Comparison of ENCODE assay signal across 8 mouse cellular contexts in the genomic region with DNA sequence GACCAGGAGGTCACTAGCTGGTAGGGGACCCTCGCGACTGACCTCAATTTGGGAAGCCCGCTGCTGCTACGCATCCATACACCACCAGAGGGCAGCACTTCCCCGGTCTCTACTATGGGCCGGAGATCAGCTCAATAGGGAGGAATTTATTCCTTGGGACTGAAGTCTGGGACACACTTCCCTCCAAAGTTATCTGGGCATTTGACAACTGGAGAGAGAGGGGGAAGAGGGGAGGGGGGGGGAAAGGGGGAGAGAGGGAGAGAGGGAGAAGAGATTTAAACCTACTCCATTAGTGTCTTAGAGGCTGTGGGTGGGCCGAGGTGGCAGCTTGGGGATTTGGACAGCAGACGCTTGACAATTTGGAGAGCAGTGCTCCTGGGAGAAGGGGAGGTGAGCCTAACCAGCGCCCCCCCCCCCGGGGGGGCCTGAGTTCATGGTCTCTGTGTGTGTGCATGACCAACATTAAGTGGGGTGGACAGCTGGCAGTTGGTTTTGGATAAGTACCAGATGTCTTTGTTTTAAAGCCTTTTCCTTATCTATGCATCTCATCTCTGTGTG. TPM values are rescaled to one million over a fixed set of nuclear protein-coding genes. Genes with fewer than 3 reads are reported as not detected.
DNase-seq lines count a peak whose midpoint lies in the region; ATAC-seq and TF ChIP-seq lines count a peak whose summit lies in the region.

No protein-coding gene starts in this region.

- H3K4me3 ChIP-seq in CH12.LX (replicated peaks in 1 of 3; ENCODE audit: low read depth in 2 of 3, low read length in 2 of 3, poor library complexity in 1 of 3): no peak overlapping the region
- H3K4me3 ChIP-seq in embryonic facial prominence, embryonic 12.5 days: no peak overlapping the region
- H3K4me3 ChIP-seq in heart, embryonic 15.5 days: no peak overlapping the region

- TF ChIP-seq RAD21 in CH12.LX (IDR thresholded peaks at IDR 0.05; ENCODE audit: low read depth, low read length): peak; percentile 74

- dilution Hi-C loops in CH12.LX (cut with MboI; ENCODE audit: extremely low pct_ligation_motif_present, extremely low pct_unique_long_range_greater_than_20kb, low sequenced_read_pairs): no loop called here

- WGBS in embryonic facial prominence, embryonic 12.5 days: 5% methylated on average over 10 of the region's 10 CpGs
- WGBS in heart, embryonic 15.5 days: 3% methylated on average over 10 of the region's 10 CpGs

- no peak overlapping the region for H3K9ac ChIP-seq in CH12.LX (ENCODE audit: insufficient read depth, low read depth)
- H3K9ac ChIP-seq in embryonic facial prominence, embryonic 12.5 days: no peak overlapping the region
- H3K9ac ChIP-seq in heart, embryonic 15.5 days: no peak overlapping the region

- no peaks in the 10 kb centered on the region for H3K36me3 ChIP-seq in CH12.LX (replicated peaks in 1 of 2; ENCODE audit: control insufficient read depth in 1 of 2, insufficient read depth in 1 of 2, low read length in 1 of 2)
- H3K36me3 ChIP-seq in embryonic facial prominence, embryonic 12.5 days: no peaks in the 10 kb centered on the region
- no peaks in the 10 kb centered on the region for H3K36me3 ChIP-seq in heart, embryonic 15.5 days

- peaks cover 11 to 23% of the 10 kb centered on the region in 2 experiments for H3K4me1 ChIP-seq in CH12.LX (ENCODE audit: control insufficient read depth in 1 of 2, insufficient read depth in 2 of 2)
- peaks cover 6% of the 10 kb centered on the region for H3K4me1 ChIP-seq in embryonic facial prominence, embryonic 12.5 days
- H3K4me1 ChIP-seq in heart, embryonic 15.5 days (replicated peaks): peaks cover 18% of the 10 kb centered on the region

- H3K4me2 ChIP-seq in CH12.LX (ENCODE audit: insufficient read depth, low read depth, poor library complexity, severe bottlenecking): no peak overlapping the region
- H3K4me2 ChIP-seq in embryonic facial prominence, embryonic 12.5 days (replicated peaks): no peak overlapping the region
- no peak overlapping the region for H3K4me2 ChIP-seq in heart, embryonic 15.5 days

- no peak for TF ChIP-seq EP300 in CH12.LX (IDR thresholded peaks at IDR 0.05; ENCODE audit: low read length)

- no peaks in the 10 kb centered on the region for H3K79me2 ChIP-seq in CH12.LX (replicated peaks; ENCODE audit: control insufficient read depth, extremely low read depth, insufficient read depth, poor library complexity, severe bottlenecking)

- peak; percentile 77 for TF ChIP-seq CTCF in CH12.LX (conservative IDR thresholded peaks at IDR 0.05 in 1 of 2, IDR thresholded peaks at IDR 0.05 in 1 of 2; ENCODE audit: low read depth in 2 of 2, low read length in 2 of 2)

- peaks cover 4% of the 10 kb centered on the region for H3K9me3 ChIP-seq in CH12.LX (replicated peaks; ENCODE audit: low read length)
- no peaks in the 10 kb centered on the region for H3K9me3 ChIP-seq in embryonic facial prominence, embryonic 12.5 days
- no peaks in the 10 kb centered on the region for H3K9me3 ChIP-seq in heart, embryonic 15.5 days (replicated peaks)

- peak; percentile 19 for DNase-seq in CH12.LX (ENCODE audit: extremely low read depth)
- peak; percentile 12 for DNase-seq in adrenal gland, adult 8-10 months
- peak; percentile 37 for DNase-seq in layer of hippocampus, adult 9-10 months (ENCODE audit: low spot score)
- DNase-seq in lung, postnatal 14 days: peak; percentile 80
- peak; percentile 64 for DNase-seq in right cerebral cortex, postnatal 14 days
- DNase-seq in yolk sac, embryonic 10.5 days (ENCODE audit: low spot score): peak; percentile 46

- H3K27ac ChIP-seq in CH12.LX (ENCODE audit: insufficient read depth, low read depth): no peak overlapping the region
- H3K27ac ChIP-seq in embryonic facial prominence, embryonic 12.5 days: no peak overlapping the region
- no peak overlapping the region for H3K27ac ChIP-seq in heart, embryonic 15.5 days

- H3K27me3 ChIP-seq in CH12.LX (replicated peaks): peaks cover 70% of the 10 kb centered on the region
- no peaks in the 10 kb centered on the region for H3K27me3 ChIP-seq in embryonic facial prominence, embryonic 12.5 days
- no peaks in the 10 kb centered on the region for H3K27me3 ChIP-seq in heart, embryonic 15.5 days

- in situ Hi-C loops in CH12.LX (cut with MboI; ENCODE audit: low pct_ligation_motif_present, low pct_unique_long_range_greater_than_20kb, low sequenced_read_pairs): loop anchor here (10.0 kb wide), 1 partner anchor 213 kb away; no protein-coding TSS in a partner anchor

- peak; percentile 57; the same call in 1 of the 2 replicates for ATAC-seq in embryonic facial prominence, embryonic 12.5 days (ENCODE audit: insufficient number of reproducible peaks, insufficient read depth, low FRiP score, low TSS enrichment)
- peak; percentile 22; the same call in 1 of the 2 replicates for ATAC-seq in heart, embryonic 15.5 days (replicated peaks; ENCODE audit: insufficient number of reproducible peaks, insufficient read depth, low FRiP score, low read depth)

- no peak for TF ChIP-seq POLR2A in CH12.LX (IDR thresholded peaks at IDR 0.05; ENCODE audit: low read depth, low read length)

TF ChIP-seq in CH12.LX, 34 proteins besides CTCF, POLR2A, EP300 and RAD21:
- TF ChIP-seq SMC3 (IDR thresholded peaks at IDR 0.05; ENCODE audit: low read depth, low read length) (peak; percentile 79), IRF4 (IDR thresholded peaks at IDR 0.05; ENCODE audit: low read depth, low read length) (0 out of 2 replicates have a peak, but pooled peaks have one; percentile 11), ZC3H11A (IDR thresholded peaks at IDR 0.05; ENCODE audit: low read depth, low read length) (peak; percentile 26; the same call in 1 of the 2 replicates), ETS1 (conservative IDR thresholded peaks at IDR 0.05; ENCODE audit: low read depth, low read length) (no peak), USF2 (conservative IDR thresholded peaks at IDR 0.05; ENCODE audit: low read depth, low read length) (no peak), MEF2A (IDR thresholded peaks at IDR 0.05; ENCODE audit: borderline replicate concordance, low read depth, low read length) (no peak), TCF12 (IDR thresholded peaks at IDR 0.05; ENCODE audit: low read depth, low read length) (no peak), ZMIZ1 (IDR thresholded peaks at IDR 0.05; ENCODE audit: low read depth, low read length) (no peak)

RNA-seq across cellular contexts. Expression of gene Gtsf1l, which starts 14.1 kb away (rescaled TPM):
- total RNA-seq in CH12.LX (2012; rRNA removed): not detected in 2 replicates
- total RNA-seq in CH12.LX (2014; rRNA removed): not detected in 2 replicates
- polyA plus RNA-seq in CH12.LX (2012; ENCODE audit: insufficient read length, low read depth): not detected in 2 replicates
- total RNA-seq in adrenal gland, adult 8-10 months (2022): not detected
- not detected in 2 replicates for polyA plus RNA-seq in embryonic facial prominence, embryonic 12.5 days (2016; fragmentation: Nextera tagmentation; extraction: Ambion mirVana)
- polyA plus RNA-seq in heart, embryonic 15.5 days (2015; fragmentation: Nextera tagmentation; extraction: Ambion mirVana): not detected in 2 replicates

RNA-seq across cellular contexts. Expression of gene Mybl2, which starts 47.2 kb away (rescaled TPM):
- total RNA-seq in CH12.LX (2012; rRNA removed) (38.4 and 48.0 TPM in 2 replicates), CH12.LX (2014; rRNA removed) (34.1 and 36.0 TPM in 2 replicates)
- 131 and 189 TPM in 2 replicates for polyA plus RNA-seq in CH12.LX (2012; ENCODE audit: insufficient read length, low read depth)
- 1 to 10 TPM; 1.3 to 5.0 (median 3.2) TPM for total RNA-seq in adrenal gland, adult 8-10 months (2022)
- 33.9 and 35.2 TPM in 2 replicates for polyA plus RNA-seq in embryonic facial prominence, embryonic 12.5 days (2016; fragmentation: Nextera tagmentation; extraction: Ambion mirVana)
- polyA plus RNA-seq in heart, embryonic 15.5 days (2015; fragmentation: Nextera tagmentation; extraction: Ambion mirVana): 12.0 and 16.2 TPM in 2 replicates

Comparison
In these comparisons a context has a peak if more than half of its experiments do, and no peak if none do; other contexts are left out.
1. DNase-seq: peak in every context shown above with its lines; median percentile 80 in lung, postnatal 14 days; 64 in right cerebral cortex, postnatal 14 days; 46 in yolk sac, embryonic 10.5 days; 37 in layer of hippocampus, adult 9-10 months; 19 in CH12.LX; 12 in adrenal gland, adult 8-10 months.